Mouse (Mus musculus) E14TG2a.4 (cell line): Measurements from ENCODE around the gene Eya2.

Source experiments
- H3K27me3 ChIP-seq: 2 replicates; pipeline ENCODE4 v1.6.1; 2014; ENCODE audit warnings: low read length, control low read depth; ENCODE audit not compliant: insufficient read depth
- H3K36me3 ChIP-seq: 2 replicates; pipeline ENCODE4 v1.6.1; 2014; ENCODE audit warnings: low read length, control low read depth; ENCODE audit not compliant: insufficient read depth
- H3K4me1 ChIP-seq: replicated peaks from 2 replicates; pipeline ENCODE4 v1.6.1; 2014; ENCODE audit warnings: low read depth, low read length, control low read depth
- H3K4me3 ChIP-seq: replicated peaks from 2 replicates; pipeline ENCODE4 v1.5.1; 2014; ENCODE audit warnings: mild to moderate bottlenecking, low read length
- H3K9me3 ChIP-seq: 2 replicates; pipeline ENCODE4 v1.6.1; 2014; ENCODE audit warnings: low read length, control low read depth
- CTCF ChIP-seq: conservative IDR thresholded peaks from 2 replicates; pipeline ENCODE4 v1.5.1; 2014; ENCODE audit warnings: low read length
- NANOG ChIP-seq: IDR thresholded peaks from 2 replicates; pipeline ENCODE4 v1.6.1; 2014; ENCODE audit warnings: borderline replicate concordance, low read length, mixed read lengths
- POU5F1 ChIP-seq: IDR thresholded peaks from 2 replicates; pipeline ENCODE4 v1.6.1; 2014; ENCODE audit warnings: low read length, borderline replicate concordance

Eya2 gene

DNA sequence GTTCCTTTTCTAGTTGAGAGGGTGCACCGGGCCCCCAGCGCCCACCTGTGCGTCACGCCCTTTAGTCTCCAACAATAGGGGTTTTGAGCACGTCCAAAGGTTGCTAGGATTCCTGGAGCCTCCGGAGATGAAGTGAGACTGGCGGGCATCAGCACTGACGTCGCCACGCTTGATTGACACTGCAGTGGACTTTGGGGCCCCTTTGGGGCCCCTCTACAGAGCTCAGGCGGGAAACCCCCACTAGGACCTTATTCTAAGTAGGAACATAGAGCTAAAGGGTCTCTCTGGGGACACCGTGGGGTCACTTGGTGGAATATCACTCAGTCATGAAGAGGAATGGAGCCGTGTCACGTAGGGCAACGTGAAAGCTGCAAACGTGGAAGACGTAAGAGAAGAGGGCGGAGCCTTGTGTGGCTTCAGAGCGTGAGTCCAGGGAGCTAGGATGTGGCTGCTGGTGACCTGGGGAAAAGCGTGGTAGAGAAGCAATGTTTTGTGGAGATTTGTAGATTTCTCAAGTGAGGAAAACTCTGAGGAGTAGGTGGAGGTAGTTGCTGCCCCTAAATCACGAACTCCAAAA lies 147.5 kb downstream of the Eya2 start:
- H3K27me3 ChIP-seq, result peaks cover 9% of the 10 kb centered on the region
- H3K4me3 ChIP-seq, result peak overlapping the region; percentile 54
- H3K36me3 ChIP-seq, result no peaks in the 10 kb centered on the region
- TF ChIP-seq NANOG (no peak), CTCF (no peak), POU5F1 (no peak)
- no peaks in the 10 kb centered on the region for H3K9me3 ChIP-seq
- H3K4me1 ChIP-seq, result peaks cover 66% of the 10 kb centered on the region

GRCm38 (mm10) chr2:165745306-165746098 lies 150.7 kb downstream of the Eya2 start:
- Histone ChIP-seq H3K27me3 (peaks cover 24% of the 10 kb centered on the region), H3K9me3 (no peaks in the 10 kb centered on the region), H3K4me1 (peaks cover 63% of the 10 kb centered on the region), H3K4me3 (peak overlapping the region; percentile 50), H3K36me3 (no peaks in the 10 kb centered on the region)
- TF ChIP-seq NANOG (no peak), CTCF (no peak), POU5F1 (no peak)

GRCm38 (mm10) chr2:165747975-165748374 lies 153.1 kb downstream of the Eya2 start:
- Histone ChIP-seq H3K36me3 (no peaks in the 10 kb centered on the region), H3K4me1 (peaks cover 43% of the 10 kb centered on the region)
- TF ChIP-seq NANOG (no peak), CTCF (no peak), POU5F1 (no peak)

GRCm38 (mm10) chr2:165748426-165748825 lies 153.6 kb downstream of the Eya2 start:
- Histone ChIP-seq H3K36me3 (no peaks in the 10 kb centered on the region), H3K9me3 (no peaks in the 10 kb centered on the region), H3K4me1 (peaks cover 38% of the 10 kb centered on the region), H3K4me3 (peak overlapping the region; percentile 7; the same call in 1 of the 2 replicates), H3K27me3 (peaks cover 19% of the 10 kb centered on the region)
- TF ChIP-seq POU5F1, result no peak
- no peak for TF ChIP-seq CTCF
- no peak for TF ChIP-seq NANOG

More at GRCm38 (mm10) chr2:165747975-165748374, 153.1 kb downstream of the Eya2 start:
- H3K4me3 ChIP-seq, result no peak overlapping the region; the same call in 1 of the 2 replicates
- H3K9me3 ChIP-seq, result no peaks in the 10 kb centered on the region
- H3K27me3 ChIP-seq, result peaks cover 19% of the 10 kb centered on the region

DNA sequence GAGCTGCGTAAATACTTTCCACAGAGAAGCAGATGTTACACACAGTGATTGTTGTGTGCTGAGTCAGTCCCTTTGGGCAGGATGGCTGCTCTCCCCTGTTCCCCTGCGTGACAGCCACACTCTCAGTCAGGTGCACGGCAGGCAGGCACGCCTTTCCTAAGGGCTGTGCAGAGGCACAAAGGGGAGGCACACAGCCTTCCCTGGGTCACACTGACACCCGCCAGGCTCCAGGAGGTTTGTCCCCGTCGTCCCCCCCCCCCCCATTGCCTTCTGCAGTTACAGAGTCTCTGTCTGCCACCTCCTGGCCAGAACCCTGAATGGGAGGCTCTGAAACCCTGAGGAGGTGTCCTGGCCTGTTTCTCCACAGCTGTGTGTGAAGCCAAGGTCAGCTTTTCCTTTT lies 156.2 kb downstream of the Eya2 start:
- peaks cover 21% of the 10 kb centered on the region for H3K4me1 ChIP-seq
- H3K27me3 ChIP-seq, result peaks cover 35% of the 10 kb centered on the region
- H3K9me3 ChIP-seq, result no peaks in the 10 kb centered on the region
- H3K36me3 ChIP-seq, result no peaks in the 10 kb centered on the region
- no peak overlapping the region for H3K4me3 ChIP-seq
- TF ChIP-seq CTCF, result no peak

DNA sequence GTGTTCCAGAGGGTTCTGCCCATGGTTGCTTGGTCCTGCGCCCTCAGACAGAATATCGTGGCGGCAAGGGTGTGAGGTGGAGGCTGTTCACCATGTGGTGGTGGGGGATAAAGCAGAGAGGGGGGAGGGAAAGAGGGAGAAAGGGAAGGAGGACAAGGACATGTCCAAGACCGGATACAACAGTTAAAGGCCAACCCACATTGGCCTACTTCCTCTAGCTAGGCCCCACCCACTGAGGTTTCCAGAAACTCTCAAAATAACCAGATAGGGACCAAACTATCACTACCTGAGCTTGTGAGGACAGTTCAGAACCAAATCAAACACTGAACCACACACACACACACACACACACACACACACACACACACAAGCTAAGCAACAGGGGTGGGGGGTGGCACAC lies 157.9 kb downstream of the Eya2 start:
- Histone ChIP-seq H3K4me1 (peaks cover 17% of the 10 kb centered on the region), H3K4me3 (no peak overlapping the region), H3K9me3 (no peaks in the 10 kb centered on the region), H3K36me3 (no peaks in the 10 kb centered on the region), H3K27me3 (peaks cover 49% of the 10 kb centered on the region)
- TF ChIP-seq NANOG, result no peak
- no peak for TF ChIP-seq CTCF
- no peak for TF ChIP-seq POU5F1

GRCm38 (mm10) chr2:165757799-165758198 lies 163.0 kb downstream of the Eya2 start:
- Histone ChIP-seq H3K4me1 (no peaks in the 10 kb centered on the region), H3K36me3 (no peaks in the 10 kb centered on the region), H3K27me3 (peaks cover 63% of the 10 kb centered on the region), H3K9me3 (no peaks in the 10 kb centered on the region), H3K4me3 (no peak overlapping the region)
- TF ChIP-seq NANOG, result no peak

DNA sequence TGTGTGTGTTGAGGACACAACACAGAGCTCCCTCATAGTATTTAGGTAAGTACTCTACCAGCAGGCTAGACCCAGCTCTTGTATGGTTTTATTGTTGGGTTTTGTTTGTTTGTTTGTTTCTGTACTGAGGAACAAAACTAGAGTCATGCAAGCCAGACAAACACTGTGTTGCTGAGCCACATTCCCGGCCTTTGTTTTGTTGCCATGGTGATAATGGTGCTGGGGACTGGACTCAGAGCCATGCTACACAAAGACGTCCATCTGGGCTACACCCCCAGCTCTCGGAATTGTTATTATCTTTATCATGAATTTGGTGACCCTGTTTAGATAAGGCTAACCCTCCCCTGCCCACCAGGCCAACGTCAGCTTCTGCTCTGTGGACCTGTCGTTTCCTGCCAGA lies 163.7 kb downstream of the Eya2 start:
- Histone ChIP-seq H3K4me3 (no peak overlapping the region), H3K27me3 (peaks cover 64% of the 10 kb centered on the region), H3K4me1 (no peaks in the 10 kb centered on the region), H3K36me3 (no peaks in the 10 kb centered on the region), H3K9me3 (no peaks in the 10 kb centered on the region)
- no peak for TF ChIP-seq POU5F1
- no peak for TF ChIP-seq CTCF
- no peak for TF ChIP-seq NANOG

DNA sequence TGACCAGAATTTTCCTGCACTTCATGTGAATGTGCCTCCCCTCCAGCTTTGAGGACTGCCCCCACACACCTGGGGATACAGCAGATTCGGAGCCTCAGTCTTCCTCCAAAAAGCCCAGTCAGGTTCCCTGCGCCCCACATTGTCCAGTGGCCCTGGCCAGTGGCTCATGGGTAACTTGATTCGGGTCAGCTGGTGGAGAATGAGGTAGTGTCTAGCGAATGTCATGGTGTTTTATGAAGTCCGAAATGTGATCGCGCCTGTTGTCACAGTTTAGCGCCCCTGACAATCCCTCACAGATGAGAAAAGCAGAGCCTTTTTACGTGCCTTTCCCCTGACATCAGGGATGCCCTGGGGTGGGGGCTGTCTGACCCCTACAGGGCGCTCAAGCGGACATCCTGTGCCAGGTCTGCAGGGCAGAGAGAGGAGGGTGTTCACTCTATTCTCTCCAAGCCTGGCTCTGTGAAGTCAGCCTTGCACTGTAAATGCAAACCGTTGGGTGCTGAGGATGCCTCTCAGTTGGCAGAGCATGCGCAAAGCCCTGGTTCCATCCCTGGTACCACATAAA lies 164.7 kb downstream of the Eya2 start:
- no peak overlapping the region for H3K4me3 ChIP-seq

More for the DNA sequence above, 164.7 kb downstream of the Eya2 start:
- H3K27me3 ChIP-seq, result peaks cover 64% of the 10 kb centered on the region
- H3K9me3 ChIP-seq, result no peaks in the 10 kb centered on the region
- no peaks in the 10 kb centered on the region for H3K4me1 ChIP-seq
- H3K36me3 ChIP-seq, result no peaks in the 10 kb centered on the region
- TF ChIP-seq POU5F1 (no peak), NANOG (no peak), CTCF (no peak)
